Mouse (Mus musculus) heart, embryonic 11.5 days (tissue): ENCODE results near the gene Srsf4. TPM values are rescaled to one million over a fixed set of nuclear protein-coding genes. Genes with fewer than 3 reads are reported as not detected.

Experiments
- ATAC-seq: fragments of 200-750 bp; cut with Nextera tagmentation; replicated peaks from 2 replicates; pipeline ENCODE4 v1.8.0; 2017; ENCODE audit warnings: moderate library complexity; ENCODE audit not compliant: insufficient number of reproducible peaks, low FRiP score, low TSS enrichment
- H3K27ac ChIP-seq: fragments of 300-500 bp; sonication (generic); 2 replicates; pipeline ENCODE4 v1.5.1; 2014; ENCODE audit warnings: mild to moderate bottlenecking, low read depth, low read length
- H3K27me3 ChIP-seq: fragments of 300-500 bp; sonication (generic); 2 replicates; pipeline ENCODE4 v1.6.1; 2014; ENCODE audit warnings: mild to moderate bottlenecking, low read length, mixed read lengths; ENCODE audit not compliant: control insufficient read depth, insufficient read depth
- H3K36me3 ChIP-seq: fragments of 300-500 bp; sonication (generic); 2 replicates; pipeline ENCODE4 v1.6.1; 2014; ENCODE audit warnings: mild to moderate bottlenecking, low read length, moderate library complexity, mixed read lengths; ENCODE audit not compliant: control insufficient read depth, insufficient read depth
- H3K4me1 ChIP-seq: fragments of 300-500 bp; sonication (generic); 2 replicates; pipeline ENCODE4 v1.6.1; 2014; ENCODE audit warnings: low read length; ENCODE audit not compliant: control insufficient read depth, insufficient read depth
- H3K4me2 ChIP-seq: fragments of 300-500 bp; sonication (generic); 2 replicates; pipeline ENCODE4 v1.6.1; 2014; ENCODE audit warnings: mild to moderate bottlenecking, moderate library complexity
- H3K4me3 ChIP-seq: fragments of 300-500 bp; sonication (generic); 2 replicates; pipeline ENCODE4 v1.5.1; 2014; ENCODE audit warnings: low read depth, low read length
- H3K9ac ChIP-seq: fragments of 300-500 bp; sonication (generic); 2 replicates; pipeline ENCODE4 v1.6.1; 2014; ENCODE audit warnings: mild to moderate bottlenecking, low read depth, low read length, moderate library complexity
- H3K9me3 ChIP-seq: fragments of 300-500 bp; sonication (generic); replicated peaks from 2 replicates; pipeline ENCODE4 v1.6.1; 2016; ENCODE audit warnings: low read length; ENCODE audit not compliant: control insufficient read depth
- WGBS: fragments of 180-500 bp; shearing (Covaris S2); extraction: QIAGEN DNeasy Blood & Tissue Kit; methylation state at CpG from one replicate; pipeline ENCODE4 v1.1.7; 2014; ENCODE audit not compliant: insufficient replicate concordance; 5-methylcytosine and 5-hydroxymethylcytosine counted together
- polyA plus RNA-seq: library from polyadenylated mRNA; unstranded; fragments of >200 nt; fragmentation: Nextera tagmentation; extraction: Ambion mirVana; gene quantifications from 2 replicates; pipeline ENCODE4 v1.2.1, GENCODE M21; 2014

Gene Srsf4
- polyA plus RNA-seq, 1 experiment from 2014 or later, result 67.9 TPM

- no peak overlapping the region for H3K4me2 ChIP-seq
- ATAC-seq, result no peak
These were observed 6.3 kb downstream of the Srsf4 start for GRCm38 (mm10) chr4:131879692-131880091.

GRCm38 (mm10) chr4:131881306-131881705 is 7.9 kb downstream of the Srsf4 start:
- Histone ChIP-seq H3K4me3 (no peak overlapping the region), H3K9ac (peak overlapping the region; percentile 49; the same call in 1 of the 2 replicates), H3K27ac (no peak overlapping the region), H3K4me2 (no peak overlapping the region), H3K9me3 (no peaks in the 10 kb centered on the region), H3K36me3 (peaks cover 5% of the 10 kb centered on the region; the same call in 1 of the 2 replicates), H3K27me3 (no peaks in the 10 kb centered on the region), H3K4me1 (peaks cover 34% of the 10 kb centered on the region)
- ATAC-seq, result no peak
- WGBS, result 85% methylated on average over 7 of the region's 7 CpGs

More at GRCm38 (mm10) chr4:131879692-131880091, 6.3 kb downstream of the Srsf4 start:
- no peaks in the 10 kb centered on the region for H3K27me3 ChIP-seq
- H3K27ac ChIP-seq, result no peak overlapping the region
- WGBS, result 83% methylated on average over 1 of the region's 1 CpGs
- H3K4me1 ChIP-seq, result peaks cover 45% of the 10 kb centered on the region
- H3K9ac ChIP-seq, result no peak overlapping the region
- no peaks in the 10 kb centered on the region for H3K36me3 ChIP-seq
- no peak overlapping the region for H3K4me3 ChIP-seq
- no peaks in the 10 kb centered on the region for H3K9me3 ChIP-seq

GRCm38 (mm10) chr4:131883571-131883970 is 10.2 kb downstream of the Srsf4 start:
- Histone ChIP-seq H3K27ac (no peak overlapping the region), H3K9ac (no peak overlapping the region), H3K4me3 (no peak overlapping the region), H3K9me3 (no peaks in the 10 kb centered on the region), H3K4me2 (no peak overlapping the region), H3K36me3 (peaks cover 5% of the 10 kb centered on the region; the same call in 1 of the 2 replicates), H3K4me1 (peaks cover 21% of the 10 kb centered on the region), H3K27me3 (no peaks in the 10 kb centered on the region)
- no peak for ATAC-seq
- WGBS, result 67% methylated on average over 6 of the region's 6 CpGs

GRCm38 (mm10) chr4:131885376-131885775 is 12.0 kb downstream of the Srsf4 start:
- H3K4me1 ChIP-seq, result peaks cover 12% of the 10 kb centered on the region
- H3K9ac ChIP-seq, result no peak overlapping the region
- H3K4me2 ChIP-seq, result no peak overlapping the region
- H3K36me3 ChIP-seq, result peaks cover 5% of the 10 kb centered on the region; the same call in 1 of the 2 replicates
- H3K9me3 ChIP-seq, result no peaks in the 10 kb centered on the region
- WGBS, result 74% methylated on average over 6 of the region's 6 CpGs
- no peak overlapping the region for H3K27ac ChIP-seq
- no peak for ATAC-seq
- H3K4me3 ChIP-seq, result no peak overlapping the region
- no peaks in the 10 kb centered on the region for H3K27me3 ChIP-seq

GRCm38 (mm10) chr4:131888564-131888963 is 15.1 kb downstream of the Srsf4 start:
- Histone ChIP-seq H3K27ac (no peak overlapping the region), H3K27me3 (no peaks in the 10 kb centered on the region), H3K4me1 (peaks cover 7% of the 10 kb centered on the region), H3K9ac (no peak overlapping the region), H3K36me3 (peaks cover 18% of the 10 kb centered on the region), H3K4me2 (no peak overlapping the region), H3K4me3 (no peak overlapping the region), H3K9me3 (no peaks in the 10 kb centered on the region)
- no peak for ATAC-seq
- 36% methylated on average over 1 of the region's 1 CpGs for WGBS

GRCm38 (mm10) chr4:131890692-131891091 is 17.3 kb downstream of the Srsf4 start:
- H3K9me3 ChIP-seq, result no peaks in the 10 kb centered on the region
- H3K4me2 ChIP-seq, result no peak overlapping the region
- WGBS, result 80% methylated on average over 3 of the region's 3 CpGs
- no peak for ATAC-seq
- H3K4me1 ChIP-seq, result peaks cover 3% of the 10 kb centered on the region
- no peaks in the 10 kb centered on the region for H3K27me3 ChIP-seq
- H3K9ac ChIP-seq, result no peak overlapping the region
- H3K4me3 ChIP-seq, result no peak overlapping the region
- no peak overlapping the region for H3K27ac ChIP-seq
- peaks cover 26% of the 10 kb centered on the region for H3K36me3 ChIP-seq

- H3K9me3 ChIP-seq, result no peaks in the 10 kb centered on the region
- no peaks in the 10 kb centered on the region for H3K4me1 ChIP-seq
- H3K36me3 ChIP-seq, result peaks cover 64% of the 10 kb centered on the region
- no peak for ATAC-seq
- H3K4me2 ChIP-seq, result no peak overlapping the region
- H3K9ac ChIP-seq, result no peak overlapping the region
- 97% methylated on average over 5 of the region's 5 CpGs for WGBS
- H3K4me3 ChIP-seq, result no peak overlapping the region
- H3K27ac ChIP-seq, result no peak overlapping the region
- no peaks in the 10 kb centered on the region for H3K27me3 ChIP-seq
These were observed 23.7 kb downstream of the Srsf4 start for GRCm38 (mm10) chr4:131897109-131897508.

- H3K4me1 ChIP-seq, result no peaks in the 10 kb centered on the region
- WGBS, result 93% methylated on average over 8 of the region's 8 CpGs
- H3K27ac ChIP-seq, result no peak overlapping the region
- H3K9me3 ChIP-seq, result no peaks in the 10 kb centered on the region
- H3K27me3 ChIP-seq, result no peaks in the 10 kb centered on the region
- H3K4me3 ChIP-seq, result no peak overlapping the region
- no peak overlapping the region for H3K9ac ChIP-seq
- H3K36me3 ChIP-seq, result peaks cover 63% of the 10 kb centered on the region
- no peak for ATAC-seq
- H3K4me2 ChIP-seq, result no peak overlapping the region
These were observed 24.4 kb downstream of the Srsf4 start for GRCm38 (mm10) chr4:131897787-131898186.

- no peak overlapping the region for H3K4me2 ChIP-seq
- peaks cover 55% of the 10 kb centered on the region for H3K36me3 ChIP-seq
- no peak overlapping the region for H3K9ac ChIP-seq
- H3K9me3 ChIP-seq, result no peaks in the 10 kb centered on the region
- WGBS, result 91% methylated on average over 12 of the region's 12 CpGs
- no peaks in the 10 kb centered on the region for H3K27me3 ChIP-seq
- ATAC-seq, result no peak
- no peak overlapping the region for H3K27ac ChIP-seq
- H3K4me1 ChIP-seq, result no peaks in the 10 kb centered on the region
- no peak overlapping the region for H3K4me3 ChIP-seq
These were observed 25.2 kb downstream of the Srsf4 start for GRCm38 (mm10) chr4:131898503-131899179.
